Mouse (Mus musculus): ENCODE results near the gene Rab44.

- TF ChIP-seq POLR2A (IDR thresholded peaks at IDR 0.05; ENCODE audit: insufficient read depth, low read length) (no peak), CTCF (IDR thresholded peaks at IDR 0.05; ENCODE audit: low read depth, low read length) (no peak)
Observed at GRCm38 (mm10) chr17:29078519-29079383, 35.2 kb upstream of the Rab44 start.

Measured in ES-Bruce4 (cell line).